Mouse (Mus musculus) kidney, adult 2 months (tissue): ENCODE measurements around the gene D11Wsu47e.

Experiments
- CTCF ChIP-seq: fragments of 200-500 bp; conservative IDR thresholded peaks from 2 replicates; pipeline ENCODE4 v1.5.1; 2011; ENCODE audit warnings: low read depth, mild to moderate bottlenecking, control low read depth, low read length, moderate library complexity, mixed read lengths; ENCODE audit not compliant: insufficient read depth, insufficient read length
- POLR2A ChIP-seq: fragments of 200-500 bp; IDR thresholded peaks from one replicate; pipeline ENCODE4 v1.6.1; 2011; ENCODE audit warnings: low read depth, low read length, control low read depth

- TF ChIP-seq CTCF = no peak
- TF ChIP-seq POLR2A = no peak
Observed at GRCm38 (mm10) chr11:113683627-113683956, 620 bp upstream of the D11Wsu47e start.
